Mouse (Mus musculus): ENCODE data around the gene Tmem59l.

DNA sequence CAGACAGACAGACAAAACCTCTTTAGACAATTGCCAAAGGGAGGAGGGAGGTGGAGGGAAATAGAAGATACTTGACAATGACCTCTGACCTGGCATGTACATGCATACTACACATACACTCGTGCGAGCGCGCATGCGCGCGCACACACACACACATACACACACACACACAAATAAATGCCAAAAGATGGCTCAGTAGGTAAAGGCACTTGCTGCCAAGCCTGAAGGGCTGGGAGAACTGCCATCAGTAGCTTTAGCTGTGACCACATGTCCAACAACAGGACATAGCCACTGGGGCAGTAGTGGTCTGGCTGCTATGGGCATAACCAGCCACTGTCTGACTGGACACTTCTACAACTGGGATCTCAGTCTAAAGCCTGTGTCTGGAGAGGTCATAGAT is 15.3 kb downstream of the Tmem59l start:
- TF ChIP-seq CTCF (IDR thresholded peaks at IDR 0.05; ENCODE audit: extremely low read depth, insufficient read depth, low read length) (no peak), POLR2A (IDR thresholded peaks at IDR 0.05; ENCODE audit: extremely low read depth, insufficient read depth, low read length) (no peak)

Measured in cortical plate, adult 2 months (tissue).